Mouse (Mus musculus): ENCODE data around the gene Ccdc85b. TPM values are rescaled to one million over a fixed set of nuclear protein-coding genes. Genes with fewer than 3 reads are reported as not detected.
"Not testable (repeated sequence)": the region's sequence is repeated elsewhere in the genome, so short reads cannot be mapped to it uniquely, and the experiment has no call there.

Ccdc85b gene
- total RNA-seq (2014; rRNA removed) (17.4 and 18.5 TPM in 2 replicates), polyA plus RNA-seq (2015; fragmentation: Nextera tagmentation; extraction: Ambion mirVana) (16.0 and 16.1 TPM in 2 replicates)

DNA sequence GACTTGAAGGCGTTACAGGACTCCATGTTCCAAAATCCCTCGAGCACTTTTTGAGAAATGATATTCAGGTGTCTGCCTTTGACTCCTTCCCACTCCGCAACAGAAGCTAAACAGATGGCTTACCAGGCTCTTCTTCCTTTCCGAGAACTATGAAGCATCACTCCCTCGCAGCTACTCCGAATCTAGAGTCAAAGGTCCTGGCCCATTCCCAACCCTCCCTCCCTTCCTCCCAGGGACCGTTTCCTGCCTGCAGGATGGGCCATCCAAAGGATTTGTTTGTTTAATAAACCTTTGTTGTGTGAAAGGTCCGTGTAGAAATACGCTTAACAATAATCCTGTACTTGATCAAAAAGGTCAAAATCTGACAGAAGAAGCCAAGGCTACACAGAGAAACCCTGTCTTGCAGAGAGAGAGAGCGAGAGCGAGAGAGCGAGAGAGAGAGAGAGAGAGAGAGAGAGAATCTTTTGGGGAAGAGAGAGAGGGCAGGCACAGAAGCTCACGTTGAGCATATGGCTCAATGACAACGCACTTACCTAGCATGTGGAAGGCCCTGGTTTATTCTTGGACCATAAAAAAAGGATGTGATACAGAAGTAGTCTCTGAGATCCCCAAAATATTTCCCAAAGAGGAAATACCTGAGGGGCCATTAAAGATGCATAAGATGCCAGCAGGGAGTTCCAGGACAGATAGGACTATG is at the start of gene Ccdc85b:
Ccdc85b (minus strand) TSS at position 149 of the 697 bp plus-strand sequence.
- no peak for ATAC-seq
- Histone ChIP-seq H3K36me3 (ENCODE audit: insufficient read depth, low read length) (0 out of 2 replicates have a peak, but pooled peaks cover 4% of the 10 kb centered on the region), H3K27me3 (ENCODE audit: insufficient read depth, low read length) (no peaks in the 10 kb centered on the region), H3K9me3 (ENCODE audit: low read length) (no peaks in the 10 kb centered on the region), H3K4me2 (ENCODE audit: low read depth, low read length) (peak within 1 kb of the TSS; percentile 96), H3K27ac (peak within 1 kb of the TSS; percentile 99), H3K9ac (replicated peaks; ENCODE audit: low read length) (peak within 1 kb of the TSS; percentile 82), H3K4me1 (ENCODE audit: insufficient read depth, low read length) (peaks cover 27% of the 10 kb centered on the region), H3K4me3 (ENCODE audit: low read length) (peak within 1 kb of the TSS; percentile 66)
- no peak for DNase-seq (ENCODE audit: low spot score)
- WGBS = 13% methylated on average over 14 of the region's 14 CpGs
- TF ChIP-seq CTCF (IDR thresholded peaks at IDR 0.05; ENCODE audit: low read depth) = no peak

- WGBS = 62% methylated on average over 17 of the region's 17 CpGs
- no peak for TF ChIP-seq CTCF (IDR thresholded peaks at IDR 0.05; ENCODE audit: low read depth)
- H3K4me1 ChIP-seq (ENCODE audit: insufficient read depth, low read length) = no peaks in the 10 kb centered on the region
Observed at GRCm38 (mm10) chr19:5503687-5504086, 46.0 kb upstream of the Ccdc85b start, which contains the start of gene 1700020D05Rik. Gene 1700020D05Rik (minus strand): TSS chr19:5503787.

GRCm38 (mm10) chr19:5500330-5500875 is 42.7 kb upstream of the Ccdc85b start:
- WGBS = 91% methylated on average over 2 of the region's 2 CpGs
- Histone ChIP-seq H3K9me3 (ENCODE audit: low read length) (no peaks in the 10 kb centered on the region), H3K9ac (replicated peaks; ENCODE audit: low read length) (no peak overlapping the region), H3K27me3 (ENCODE audit: insufficient read depth, low read length) (no peaks in the 10 kb centered on the region), H3K4me2 (ENCODE audit: low read depth, low read length) (no peak overlapping the region), H3K36me3 (ENCODE audit: insufficient read depth, low read length) (peaks cover 23% of the 10 kb centered on the region), H3K4me3 (ENCODE audit: low read length) (no peak overlapping the region), H3K27ac (no peak overlapping the region), H3K4me1 (ENCODE audit: insufficient read depth, low read length) (no peaks in the 10 kb centered on the region)
- TF ChIP-seq CTCF (IDR thresholded peaks at IDR 0.05; ENCODE audit: low read depth) = no peak
- DNase-seq (ENCODE audit: low spot score) (no peak), ATAC-seq (no peak)

More at GRCm38 (mm10) chr19:5503687-5504086, 46.0 kb upstream of the Ccdc85b start, which contains the start of gene 1700020D05Rik:
- H3K36me3 ChIP-seq (ENCODE audit: insufficient read depth, low read length) = no peaks in the 10 kb centered on the region
- no peak for DNase-seq (ENCODE audit: low spot score)
- ATAC-seq = no peak
- H3K4me3 ChIP-seq (ENCODE audit: low read length) = no peak within 1 kb of the TSS
- no peaks in the 10 kb centered on the region for H3K9me3 ChIP-seq (ENCODE audit: low read length)
- H3K4me2 ChIP-seq (ENCODE audit: low read depth, low read length) = no peak within 1 kb of the TSS
- no peak within 1 kb of the TSS for H3K9ac ChIP-seq (replicated peaks; ENCODE audit: low read length)
- H3K27me3 ChIP-seq (ENCODE audit: insufficient read depth, low read length) = no peaks in the 10 kb centered on the region
- no peak within 1 kb of the TSS for H3K27ac ChIP-seq

- peaks cover 48% of the 10 kb centered on the region for H3K36me3 ChIP-seq (ENCODE audit: insufficient read depth, low read length)
- no peak for TF ChIP-seq CTCF (IDR thresholded peaks at IDR 0.05; ENCODE audit: low read depth)
- H3K9me3 ChIP-seq (ENCODE audit: low read length) = no peaks in the 10 kb centered on the region
- H3K9ac ChIP-seq (replicated peaks; ENCODE audit: low read length) = no peak overlapping the region
- H3K27ac ChIP-seq = no peak overlapping the region
- H3K4me1 ChIP-seq (ENCODE audit: insufficient read depth, low read length) = peaks cover 4% of the 10 kb centered on the region; the same call in 1 of the 2 replicates
- ATAC-seq (no peak), DNase-seq (ENCODE audit: low spot score) (no peak)
- WGBS = 82% methylated on average over 16 of the region's 16 CpGs
- H3K4me2 ChIP-seq (ENCODE audit: low read depth, low read length) = no peak overlapping the region
- H3K4me3 ChIP-seq (ENCODE audit: low read length) = no peak overlapping the region
- H3K27me3 ChIP-seq (ENCODE audit: insufficient read depth, low read length) = no peaks in the 10 kb centered on the region
Observed at GRCm38 (mm10) chr19:5496052-5496370, 38.3 kb upstream of the Ccdc85b start.

- DNase-seq (ENCODE audit: low spot score) (no peak), ATAC-seq (no peak)
- no peaks in the 10 kb centered on the region for H3K9me3 ChIP-seq (ENCODE audit: low read length)
- no peak for TF ChIP-seq CTCF (IDR thresholded peaks at IDR 0.05; ENCODE audit: low read depth)
- H3K4me2 ChIP-seq (ENCODE audit: low read depth, low read length) = no peak overlapping the region
- whole genome bisulfite sequencing = 84% methylated on average over 12 of the region's 12 CpGs
- peaks cover 48% of the 10 kb centered on the region for H3K36me3 ChIP-seq (ENCODE audit: insufficient read depth, low read length)
- H3K9ac ChIP-seq (replicated peaks; ENCODE audit: low read length) = no peak overlapping the region
- no peak overlapping the region for H3K4me3 ChIP-seq (ENCODE audit: low read length)
- no peaks in the 10 kb centered on the region for H3K27me3 ChIP-seq (ENCODE audit: insufficient read depth, low read length)
- peaks cover 4% of the 10 kb centered on the region; the same call in 1 of the 2 replicates for H3K4me1 ChIP-seq (ENCODE audit: insufficient read depth, low read length)
- H3K27ac ChIP-seq = no peak overlapping the region
Observed at GRCm38 (mm10) chr19:5495353-5496051, 37.8 kb upstream of the Ccdc85b start.

DNA sequence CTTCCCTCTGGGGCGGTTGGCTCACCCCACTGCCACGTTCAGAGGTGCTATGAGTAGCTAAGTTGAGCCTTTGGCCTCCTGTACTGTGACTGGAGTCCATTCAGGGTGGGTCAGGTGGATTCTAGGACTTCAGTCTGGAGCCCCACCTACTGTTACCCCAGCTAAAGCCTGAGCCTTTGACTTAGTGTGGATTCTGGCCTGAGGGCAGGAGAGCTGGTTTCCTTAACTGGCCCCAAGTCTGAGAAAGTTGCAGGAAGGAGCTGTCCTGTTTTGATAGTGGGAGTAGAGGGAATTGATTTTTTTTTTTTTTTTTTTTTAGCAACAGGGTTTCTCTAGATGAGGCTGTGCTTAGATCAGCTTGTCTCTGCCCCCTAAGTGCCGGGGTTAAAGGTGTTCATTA is 36.6 kb upstream of the Ccdc85b start:
- Histone ChIP-seq H3K27ac (no peak overlapping the region), H3K27me3 (ENCODE audit: insufficient read depth, low read length) (no peaks in the 10 kb centered on the region), H3K4me1 (ENCODE audit: insufficient read depth, low read length) (peaks cover 6% of the 10 kb centered on the region), H3K4me3 (ENCODE audit: low read length) (no peak overlapping the region), H3K9ac (replicated peaks; ENCODE audit: low read length) (no peak overlapping the region), H3K4me2 (ENCODE audit: low read depth, low read length) (no peak overlapping the region), H3K9me3 (ENCODE audit: low read length) (no peaks in the 10 kb centered on the region), H3K36me3 (ENCODE audit: insufficient read depth, low read length) (peaks cover 48% of the 10 kb centered on the region)
- ATAC-seq = no peak
- WGBS = 89% methylated on average over 3 of the region's 3 CpGs
- no peak for TF ChIP-seq CTCF (IDR thresholded peaks at IDR 0.05; ENCODE audit: low read depth)
- no peak for DNase-seq (ENCODE audit: low spot score)

DNA sequence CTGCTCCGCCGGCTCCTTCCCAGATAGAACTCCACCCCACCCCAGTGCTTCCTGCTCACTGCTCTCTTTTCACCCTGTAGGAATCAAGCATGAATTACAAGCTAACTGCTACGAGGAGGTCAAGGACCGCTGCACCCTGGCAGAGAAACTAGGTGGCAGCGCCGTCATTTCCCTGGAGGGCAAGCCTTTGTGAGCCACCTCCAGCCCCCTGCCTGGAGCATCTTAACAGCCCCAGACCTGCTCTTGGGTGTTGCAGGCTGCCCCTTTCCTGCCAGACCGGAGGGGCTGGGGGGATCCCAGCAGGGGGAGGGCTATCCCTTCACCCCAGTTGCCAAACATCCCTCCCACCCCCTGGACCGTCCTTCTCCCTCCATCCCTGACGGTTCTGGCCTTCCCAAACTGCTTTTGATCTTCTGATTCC is 35.6 kb upstream of the Ccdc85b start:
- H3K27ac ChIP-seq; DNase-seq (ENCODE audit: low spot score); ATAC-seq; H3K27me3 ChIP-seq (ENCODE audit: insufficient read depth, low read length); H3K4me2 ChIP-seq (ENCODE audit: low read depth, low read length); H3K9ac ChIP-seq (replicated peaks; ENCODE audit: low read length); H3K4me3 ChIP-seq (ENCODE audit: low read length); H3K4me1 ChIP-seq (ENCODE audit: insufficient read depth, low read length); H3K9me3 ChIP-seq (ENCODE audit: low read length): not testable (repeated sequence)
- WGBS = 54% methylated on average over 9 of the region's 9 CpGs
- H3K36me3 ChIP-seq (ENCODE audit: insufficient read depth, low read length) = peaks cover 48% of the 10 kb centered on the region

Measured in hindbrain, postnatal 0 days (tissue).